Mouse (Mus musculus) c-Kit-positive CD71-positive TER-119-positive erythroid progenitor cells, embryonic 14.5 days (primary cell): ENCODE results near the gene Ephx4.
"Not testable (repeated sequence)": the region's sequence is repeated elsewhere in the genome, so short reads cannot be mapped to it uniquely, and the experiment has no call there.

ENCODE experiments used
- DNase-seq: peaks from one replicate; pipeline ENCODE4 v3.0.0-alpha.2; 2013; ENCODE audit warnings: low spot score

The Ephx4 gene

GRCm38 (mm10) chr5:107402436-107402835 lies at the start of gene Ephx4:
Gene Ephx4, plus strand, starts transcription at chr5:107402736.
- no peak for DNase-seq

GRCm38 (mm10) chr5:107353981-107354380 lies 48.6 kb upstream of the Ephx4 start:
- no peak for DNase-seq

- no peak for DNase-seq
Observed at GRCm38 (mm10) chr5:107355801-107356200, 46.7 kb upstream of the Ephx4 start.

- no peak for DNase-seq
Observed at GRCm38 (mm10) chr5:107357723-107358122, 44.8 kb upstream of the Ephx4 start.

- peak; percentile 76 for DNase-seq
Observed at GRCm38 (mm10) chr5:107359395-107360053, 43.0 kb upstream of the Ephx4 start.

- DNase-seq: no peak
Observed at GRCm38 (mm10) chr5:107360054-107360730, 42.3 kb upstream of the Ephx4 start.

GRCm38 (mm10) chr5:107370040-107370439 lies 32.5 kb upstream of the Ephx4 start:
- DNase-seq: no peak

- no peak for DNase-seq
Observed at GRCm38 (mm10) chr5:107371335-107371734, 31.2 kb upstream of the Ephx4 start.

GRCm38 (mm10) chr5:107373256-107373655 lies 29.3 kb upstream of the Ephx4 start:
- DNase-seq: no peak

- DNase-seq: not testable (repeated sequence)
Observed at GRCm38 (mm10) chr5:107386448-107386847, 16.1 kb upstream of the Ephx4 start.

GRCm38 (mm10) chr5:107387788-107388187 lies 14.7 kb upstream of the Ephx4 start:
- no peak for DNase-seq

- DNase-seq: no peak
Observed at GRCm38 (mm10) chr5:107389373-107389772, 13.2 kb upstream of the Ephx4 start.

- no peak for DNase-seq
Observed at GRCm38 (mm10) chr5:107394437-107394836, 8.1 kb upstream of the Ephx4 start.

GRCm38 (mm10) chr5:107403011-107403946 lies 743 bp downstream of the Ephx4 start:
- DNase-seq: no peak

- DNase-seq: no peak
Observed at GRCm38 (mm10) chr5:107403947-107404684, 1.6 kb downstream of the Ephx4 start.

GRCm38 (mm10) chr5:107405361-107405760 lies 2.8 kb downstream of the Ephx4 start:
- DNase-seq: no peak

- no peak for DNase-seq
Observed at GRCm38 (mm10) chr5:107410305-107410704, 7.8 kb downstream of the Ephx4 start.

GRCm38 (mm10) chr5:107411326-107411725 lies 8.8 kb downstream of the Ephx4 start:
- no peak for DNase-seq

GRCm38 (mm10) chr5:107412285-107412684 lies 9.7 kb downstream of the Ephx4 start:
- no peak for DNase-seq

- DNase-seq: no peak
Observed at GRCm38 (mm10) chr5:107415098-107415497, 12.6 kb downstream of the Ephx4 start.

- no peak for DNase-seq
Observed at GRCm38 (mm10) chr5:107421676-107422075, 19.1 kb downstream of the Ephx4 start.

- DNase-seq: no peak
Observed at GRCm38 (mm10) chr5:107431249-107431648, 28.7 kb downstream of the Ephx4 start, which contains the start of gene Lpcat2b. Gene Lpcat2b, plus strand, starts transcription at chr5:107431549.
